Mouse (Mus musculus) liver, embryonic 12.5 days (tissue): ENCODE measurements around the gene Nes. TPM values are rescaled to one million over a fixed set of nuclear protein-coding genes. Genes with fewer than 3 reads are reported as not detected.

Source experiments
- ATAC-seq: fragments of 200-750 bp; cut with Nextera tagmentation; 2 replicates; pipeline ENCODE4 v1.8.0; 2017; ENCODE audit warnings: moderate number of reproducible peaks, mild to moderate bottlenecking, moderate library complexity
- H3K27ac ChIP-seq: fragments of 300-500 bp; sonication (generic); 2 replicates; pipeline ENCODE4 v1.5.1; 2016; ENCODE audit warnings: mild to moderate bottlenecking
- H3K27me3 ChIP-seq: fragments of 300-500 bp; sonication (generic); replicated peaks from 2 replicates; pipeline ENCODE4 v1.6.1; 2016; ENCODE audit warnings: mild to moderate bottlenecking, moderate library complexity
- H3K36me3 ChIP-seq: fragments of 300-500 bp; sonication (generic); 2 replicates; pipeline ENCODE4 v1.6.1; 2016; ENCODE audit warnings: mild to moderate bottlenecking, moderate library complexity
- H3K4me1 ChIP-seq: fragments of 300-500 bp; sonication (generic); 2 replicates; pipeline ENCODE4 v1.6.1; 2016
- H3K4me2 ChIP-seq: fragments of 300-500 bp; sonication (generic); 2 replicates; pipeline ENCODE4 v1.6.1; 2016; ENCODE audit warnings: mild to moderate bottlenecking, moderate library complexity
- H3K4me3 ChIP-seq: fragments of 300-500 bp; sonication (generic); 2 replicates; pipeline ENCODE4 v1.5.1; 2016; ENCODE audit warnings: mild to moderate bottlenecking, moderate library complexity
- H3K9ac ChIP-seq: fragments of 300-500 bp; sonication (generic); 2 replicates; pipeline ENCODE4 v1.6.1; 2016; ENCODE audit warnings: mild to moderate bottlenecking, moderate library complexity
- H3K9me3 ChIP-seq: fragments of 300-500 bp; sonication (generic); replicated peaks from 2 replicates; pipeline ENCODE4 v1.6.1; 2016; ENCODE audit warnings: mild to moderate bottlenecking, moderate library complexity
- WGBS: fragments of 180-500 bp; shearing (Covaris S2); methylation state at CpG from one replicate; pipeline ENCODE4 v1.1.7; 2016; ENCODE audit not compliant: insufficient replicate concordance; 5-methylcytosine and 5-hydroxymethylcytosine counted together
- polyA plus RNA-seq: library from polyadenylated mRNA; unstranded; fragments of >200 nt; fragmentation: Nextera tagmentation; extraction: Ambion mirVana; gene quantifications from 2 replicates; pipeline ENCODE4 v1.2.1, GENCODE M21; 2016

Nes gene
- polyA plus RNA-seq, result 7.2 and 7.3 TPM in 2 replicates

DNA sequence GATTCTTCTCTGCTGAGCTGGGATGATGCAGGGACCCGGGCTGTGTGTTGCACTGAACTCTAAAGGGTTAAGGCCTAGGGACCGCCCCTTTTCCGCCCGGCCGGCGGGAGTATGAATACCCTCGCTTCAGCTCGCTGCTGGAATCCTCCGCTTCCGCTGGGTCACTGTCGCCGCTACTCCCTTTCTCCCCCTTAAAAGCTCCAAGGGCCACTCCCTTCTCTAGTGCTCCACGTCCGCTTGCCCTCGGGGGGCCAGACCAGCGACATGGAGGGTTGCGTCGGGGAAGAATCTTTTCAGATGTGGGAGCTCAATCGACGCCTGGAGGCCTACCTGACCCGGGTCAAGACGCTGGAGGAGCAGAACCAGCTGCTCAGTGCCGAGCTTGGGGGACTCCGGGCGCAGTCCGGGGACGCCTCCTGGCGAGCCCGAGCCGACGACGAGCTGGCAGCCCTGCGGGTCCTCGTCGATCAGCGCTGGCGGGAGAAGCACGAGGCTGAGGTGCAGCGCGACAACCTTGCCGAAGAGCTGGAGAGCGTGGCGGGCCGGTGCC lies at the start of gene Nes:
TSS of gene Nes (plus strand) at position 140 of the 550 bp plus-strand sequence.
- Histone ChIP-seq H3K36me3 (no peaks in the 10 kb centered on the region), H3K9ac (peak within 1 kb of the TSS; percentile 48), H3K27ac (no peak within 1 kb of the TSS), H3K4me2 (peak within 1 kb of the TSS; percentile 62), H3K4me3 (peak within 1 kb of the TSS; percentile 51), H3K27me3 (peaks cover 88% of the 10 kb centered on the region), H3K9me3 (no peaks in the 10 kb centered on the region), H3K4me1 (peaks cover 24% of the 10 kb centered on the region)
- under 1% methylated on average over 44 of the region's 44 CpGs for WGBS
- peak; percentile 40 for ATAC-seq

DNA sequence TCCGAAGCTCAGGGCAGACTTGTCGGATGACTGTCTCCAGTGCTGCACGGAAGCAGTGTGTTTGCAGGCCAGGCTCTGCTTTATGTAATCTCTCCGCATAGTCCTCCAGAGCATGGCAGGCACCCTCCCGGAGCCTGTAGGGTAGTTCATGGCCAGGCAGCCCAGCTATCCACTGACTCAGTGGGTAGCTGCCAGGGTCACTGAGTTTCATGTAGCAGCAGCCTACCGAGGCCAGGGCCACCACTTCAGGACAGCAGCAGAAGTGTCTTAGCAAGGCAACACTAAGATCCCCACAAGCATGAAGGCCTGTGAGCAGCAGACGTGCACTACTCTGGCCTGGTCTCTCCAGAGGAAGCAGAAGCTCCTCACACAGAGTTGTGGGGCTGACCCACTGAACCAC lies 45.9 kb upstream of the Nes start:
- peaks cover 63% of the 10 kb centered on the region for H3K36me3 ChIP-seq
- H3K27me3 ChIP-seq, result no peaks in the 10 kb centered on the region
- no peak for ATAC-seq
- no peak overlapping the region for H3K9ac ChIP-seq
- H3K27ac ChIP-seq, result no peak overlapping the region
- no peaks in the 10 kb centered on the region for H3K9me3 ChIP-seq
- no peak overlapping the region for H3K4me3 ChIP-seq
- H3K4me1 ChIP-seq, result peaks cover 24% of the 10 kb centered on the region
- WGBS, result 88% methylated on average over 7 of the region's 7 CpGs
- no peak overlapping the region for H3K4me2 ChIP-seq

DNA sequence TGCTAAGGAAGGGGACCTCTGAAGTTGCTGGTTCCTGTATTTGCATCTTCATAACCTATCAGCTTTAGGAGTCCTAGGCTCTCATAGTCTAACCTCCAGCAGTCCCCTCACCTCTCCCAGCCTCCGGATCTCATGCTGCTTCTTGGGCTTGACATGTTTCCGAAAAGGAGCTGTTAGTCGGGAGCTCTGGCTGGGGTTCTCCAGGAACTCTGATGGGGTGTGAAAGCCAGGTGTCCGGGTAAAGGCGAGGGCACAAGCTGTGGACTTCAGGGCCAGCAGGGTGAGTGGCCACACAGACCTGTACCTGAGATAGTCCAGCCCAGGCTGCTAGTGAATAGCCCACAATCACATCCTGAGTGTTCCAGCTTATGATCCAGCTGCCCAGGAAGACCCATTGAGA lies 43.4 kb upstream of the Nes start:
- 89% methylated on average over 5 of the region's 5 CpGs for WGBS

DNA sequence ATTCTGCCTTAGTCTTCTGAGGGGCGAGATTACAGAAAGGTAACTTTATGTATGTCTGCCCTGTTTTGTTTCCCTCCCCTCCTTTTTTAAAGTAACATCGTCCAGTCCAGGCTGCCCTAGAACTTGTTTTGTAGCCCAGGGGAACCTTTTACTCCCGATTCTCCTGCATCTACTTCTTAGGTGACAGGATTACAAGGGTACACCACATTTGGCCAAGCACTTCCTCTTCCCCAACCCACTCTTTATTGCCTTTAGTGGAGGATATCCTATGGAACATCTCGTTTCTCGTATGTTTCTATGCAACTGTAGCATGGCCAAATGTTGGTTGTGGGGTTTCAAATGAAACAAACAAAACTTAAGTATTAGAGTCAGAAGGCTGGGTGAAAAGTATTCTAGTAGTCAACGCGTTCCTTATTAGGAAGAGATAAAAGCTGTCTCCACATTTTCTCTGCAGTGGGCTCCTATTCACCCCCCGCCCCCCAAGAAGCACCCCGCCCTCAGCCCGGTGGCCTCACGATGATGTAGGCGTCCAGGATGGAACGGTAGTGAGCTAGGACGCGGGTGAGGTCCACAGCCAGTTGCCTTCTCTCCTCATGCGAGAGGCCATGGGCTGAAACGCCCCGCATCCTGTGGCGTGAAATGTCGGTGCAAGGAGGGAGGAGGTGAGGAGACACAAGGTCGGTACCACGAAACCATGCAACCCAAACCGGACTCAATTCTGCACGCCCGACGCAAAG lies 41.4 kb upstream of the Nes start:
- Histone ChIP-seq H3K4me1 (peaks cover 48% of the 10 kb centered on the region), H3K27ac (peak overlapping the region; percentile 93), H3K36me3 (peaks cover 67% of the 10 kb centered on the region), H3K9me3 (no peaks in the 10 kb centered on the region), H3K9ac (peak overlapping the region; percentile 87), H3K4me2 (peak overlapping the region; percentile 91), H3K4me3 (peak overlapping the region; percentile 85), H3K27me3 (no peaks in the 10 kb centered on the region)
- WGBS, result 3% methylated on average over 26 of the region's 26 CpGs
- peak; percentile 62 for ATAC-seq

More for the DNA sequence above, 43.4 kb upstream of the Nes start:
- Histone ChIP-seq H3K4me2 (no peak overlapping the region), H3K9me3 (no peaks in the 10 kb centered on the region), H3K4me3 (no peak overlapping the region), H3K27ac (no peak overlapping the region), H3K36me3 (peaks cover 68% of the 10 kb centered on the region), H3K9ac (no peak overlapping the region), H3K27me3 (no peaks in the 10 kb centered on the region), H3K4me1 (peaks cover 31% of the 10 kb centered on the region)
- ATAC-seq, result no peak

DNA sequence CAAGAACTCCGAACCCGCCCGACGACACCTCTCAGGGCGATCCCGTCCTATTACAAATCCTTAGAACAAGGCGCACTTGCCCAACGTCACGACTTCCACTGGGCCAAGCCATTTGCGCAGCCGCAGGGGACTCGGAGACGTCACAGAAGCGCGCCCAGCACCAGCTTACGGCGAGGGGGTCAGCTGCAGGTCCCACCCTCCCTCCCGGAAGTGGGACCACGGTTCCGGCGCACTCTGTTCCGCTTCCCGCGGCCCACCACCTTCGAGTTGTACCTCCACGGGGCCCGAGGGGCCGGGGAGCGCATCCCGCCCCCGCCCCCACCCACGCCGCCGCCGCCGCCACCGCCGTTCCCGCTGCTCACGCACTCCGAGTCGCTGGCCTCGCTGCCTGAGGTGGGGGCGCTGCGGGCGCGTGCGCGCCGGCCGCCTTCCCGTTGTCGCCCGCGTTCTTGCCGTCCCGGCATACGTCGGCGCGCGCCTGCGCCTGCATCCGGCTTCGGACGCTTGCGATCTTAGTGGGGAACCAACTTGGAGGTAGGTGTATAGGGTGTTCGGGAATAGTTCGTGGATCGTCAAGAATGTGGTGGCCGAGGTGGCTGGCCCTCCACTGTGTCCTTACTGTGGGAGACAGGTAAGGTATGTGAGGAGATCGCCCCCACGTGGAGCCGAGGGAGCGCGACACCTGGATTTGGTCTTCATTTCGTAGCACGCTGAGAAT lies 40.6 kb upstream of the Nes start, which contains the start of the genes Isg20l2 and Rrnad1:
TSS of gene Isg20l2 (plus strand) at position 237 of the 718 bp plus-strand sequence.
TSS of gene Rrnad1 (minus strand) at position 640 of the 718 bp plus-strand sequence.
- H3K4me1 ChIP-seq, result peaks cover 55% of the 10 kb centered on the region
- peak within 1 kb of the TSS; percentile 85 for H3K4me3 ChIP-seq
- no peaks in the 10 kb centered on the region for H3K27me3 ChIP-seq
- peak; percentile 93 for ATAC-seq
- peak within 1 kb of the TSS; percentile 87 for H3K9ac ChIP-seq
- under 1% methylated on average over 77 of the region's 78 CpGs for WGBS
- H3K36me3 ChIP-seq, result peaks cover 67% of the 10 kb centered on the region
- H3K4me2 ChIP-seq, result peak within 1 kb of the TSS; percentile 91
- peak within 1 kb of the TSS; percentile 93 for H3K27ac ChIP-seq
- no peaks in the 10 kb centered on the region for H3K9me3 ChIP-seq

DNA sequence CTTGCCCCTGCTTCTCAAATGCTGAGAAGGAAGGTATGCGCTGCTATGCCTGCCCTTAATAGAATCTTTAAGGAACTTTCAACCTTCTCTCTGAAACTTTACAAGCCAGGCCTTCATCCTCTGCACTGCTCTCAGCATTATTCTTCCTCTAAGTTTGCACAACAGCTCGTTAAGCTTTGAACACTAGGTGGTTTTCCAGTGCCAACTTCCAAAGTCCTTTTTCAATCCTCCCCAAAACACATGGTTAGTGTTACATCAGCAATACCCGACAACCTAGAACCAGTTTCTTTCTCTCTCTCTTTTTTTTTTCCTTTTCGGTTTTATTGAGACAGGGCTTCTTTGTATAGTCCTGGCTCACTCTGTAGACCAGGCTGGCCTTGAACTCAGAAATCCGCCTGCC lies 36.9 kb upstream of the Nes start:
- no peaks in the 10 kb centered on the region for H3K9me3 ChIP-seq
- peaks cover 75% of the 10 kb centered on the region for H3K36me3 ChIP-seq
- no peak overlapping the region for H3K9ac ChIP-seq
- H3K27me3 ChIP-seq, result no peaks in the 10 kb centered on the region
- ATAC-seq, result no peak
- no peak overlapping the region for H3K4me3 ChIP-seq
- H3K27ac ChIP-seq, result no peak overlapping the region
- H3K4me1 ChIP-seq, result peaks cover 60% of the 10 kb centered on the region
- H3K4me2 ChIP-seq, result no peak overlapping the region
- 81% methylated on average over 5 of the region's 5 CpGs for WGBS

DNA sequence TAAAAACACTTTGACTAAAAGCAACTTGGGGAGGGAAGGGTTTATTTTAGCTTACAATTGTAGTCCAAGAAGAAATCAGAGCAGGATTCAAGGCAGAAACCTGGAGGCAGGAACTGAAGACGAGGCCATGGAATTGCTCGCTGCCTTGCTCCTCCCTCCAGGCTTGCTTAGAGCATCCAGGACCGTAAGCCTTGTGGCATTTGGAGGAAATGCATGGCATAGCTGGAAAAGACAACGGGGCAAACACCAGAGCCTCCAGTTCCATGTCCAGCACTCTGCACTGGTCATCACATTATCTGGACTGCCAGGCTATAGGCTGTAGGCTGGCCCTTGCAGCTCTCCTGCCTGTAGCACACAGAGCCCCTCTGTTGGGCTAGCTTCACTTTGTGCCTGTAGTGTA lies 36.4 kb upstream of the Nes start:
- no peak overlapping the region for H3K4me2 ChIP-seq
- 80% methylated on average over 4 of the region's 4 CpGs for WGBS
- no peak for ATAC-seq
- H3K27me3 ChIP-seq, result no peaks in the 10 kb centered on the region
- H3K27ac ChIP-seq, result no peak overlapping the region
- H3K9ac ChIP-seq, result no peak overlapping the region
- no peaks in the 10 kb centered on the region for H3K9me3 ChIP-seq
- H3K36me3 ChIP-seq, result peaks cover 79% of the 10 kb centered on the region
- peaks cover 56% of the 10 kb centered on the region for H3K4me1 ChIP-seq
- H3K4me3 ChIP-seq, result no peak overlapping the region

DNA sequence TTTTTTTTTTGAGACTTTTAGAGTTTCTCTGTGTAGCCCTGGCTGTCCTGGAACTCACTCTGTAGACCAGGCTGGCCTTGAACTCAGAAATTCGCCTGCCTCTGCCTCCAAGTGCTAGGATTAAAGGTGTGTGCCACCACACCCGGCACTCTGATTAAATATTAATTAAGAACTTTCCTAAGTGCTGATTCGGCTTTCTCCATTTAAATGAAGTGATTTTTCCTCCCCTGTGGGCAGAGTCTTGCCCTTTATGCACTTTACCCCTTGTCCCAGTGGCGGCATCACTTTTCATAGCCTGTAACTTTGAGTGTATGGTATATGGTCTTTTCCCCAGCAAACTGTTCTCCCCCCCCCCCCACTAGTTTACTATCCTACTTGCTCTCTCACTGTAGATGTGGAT lies 35.7 kb upstream of the Nes start:
- H3K4me1 ChIP-seq, result peaks cover 55% of the 10 kb centered on the region
- 73% methylated on average over 4 of the region's 4 CpGs for WGBS

DNA sequence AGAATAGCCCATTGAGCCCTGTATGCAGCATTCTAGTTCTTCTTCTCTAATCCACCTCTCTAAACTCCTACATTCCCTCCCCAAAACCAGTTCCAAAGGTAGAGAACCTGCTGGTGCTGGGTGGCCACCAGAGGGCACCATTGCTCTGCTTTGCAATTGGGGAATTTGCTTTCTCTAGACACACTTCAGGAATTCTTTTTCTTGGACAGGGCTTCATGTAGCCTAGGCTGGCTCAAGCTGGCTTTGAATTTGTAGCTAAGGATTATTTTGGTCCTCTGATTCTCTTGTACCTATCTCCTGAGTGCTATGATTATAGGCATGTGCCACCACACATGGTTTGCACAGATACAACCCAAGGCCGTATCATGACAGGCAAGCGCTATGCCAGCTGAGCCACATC lies 35.1 kb upstream of the Nes start:
- H3K4me2 ChIP-seq, result peak overlapping the region; percentile 6; the same call in 1 of the 2 replicates
- no peak overlapping the region for H3K4me3 ChIP-seq
- H3K4me1 ChIP-seq, result peaks cover 54% of the 10 kb centered on the region
- no peak overlapping the region for H3K27ac ChIP-seq
- ATAC-seq, result no peak
- H3K36me3 ChIP-seq, result peaks cover 92% of the 10 kb centered on the region
- no peak overlapping the region for H3K9ac ChIP-seq
- WGBS, result 86% methylated on average over 2 of the region's 2 CpGs
- no peaks in the 10 kb centered on the region for H3K27me3 ChIP-seq
- no peaks in the 10 kb centered on the region for H3K9me3 ChIP-seq

More for the DNA sequence above, 35.7 kb upstream of the Nes start:
- H3K36me3 ChIP-seq, result peaks cover 86% of the 10 kb centered on the region
- no peaks in the 10 kb centered on the region for H3K9me3 ChIP-seq
- no peaks in the 10 kb centered on the region for H3K27me3 ChIP-seq
- ATAC-seq, result no peak
- H3K27ac ChIP-seq, result no peak overlapping the region
- no peak overlapping the region for H3K9ac ChIP-seq
- H3K4me2 ChIP-seq, result no peak overlapping the region
- H3K4me3 ChIP-seq, result no peak overlapping the region

DNA sequence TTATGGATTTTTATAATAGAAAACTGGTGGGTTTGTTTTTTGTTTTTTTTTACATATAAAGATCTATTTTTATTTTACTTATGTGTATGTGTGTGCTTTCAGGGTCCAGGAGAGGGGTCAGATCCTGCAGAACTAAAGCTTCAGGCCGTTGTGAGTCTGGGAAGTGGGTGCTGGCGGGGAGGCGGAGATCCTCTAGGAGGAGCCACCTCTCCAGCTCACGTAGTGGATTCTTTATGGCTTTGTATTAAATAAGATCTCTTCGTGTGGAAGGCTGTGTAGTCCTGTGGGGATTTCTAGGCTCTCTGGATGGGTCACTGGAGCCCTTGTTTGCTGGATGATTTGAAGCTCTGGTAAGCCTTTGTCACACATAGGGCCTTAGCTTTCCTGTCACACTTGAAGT lies 30.3 kb upstream of the Nes start:
- Histone ChIP-seq H3K27ac (no peak overlapping the region), H3K4me1 (peaks cover 13% of the 10 kb centered on the region), H3K36me3 (peaks cover 68% of the 10 kb centered on the region), H3K4me2 (no peak overlapping the region), H3K9ac (no peak overlapping the region), H3K9me3 (no peaks in the 10 kb centered on the region), H3K4me3 (no peak overlapping the region), H3K27me3 (peaks cover 14% of the 10 kb centered on the region)
- ATAC-seq, result no peak
- WGBS, result 80% methylated on average over 5 of the region's 5 CpGs

DNA sequence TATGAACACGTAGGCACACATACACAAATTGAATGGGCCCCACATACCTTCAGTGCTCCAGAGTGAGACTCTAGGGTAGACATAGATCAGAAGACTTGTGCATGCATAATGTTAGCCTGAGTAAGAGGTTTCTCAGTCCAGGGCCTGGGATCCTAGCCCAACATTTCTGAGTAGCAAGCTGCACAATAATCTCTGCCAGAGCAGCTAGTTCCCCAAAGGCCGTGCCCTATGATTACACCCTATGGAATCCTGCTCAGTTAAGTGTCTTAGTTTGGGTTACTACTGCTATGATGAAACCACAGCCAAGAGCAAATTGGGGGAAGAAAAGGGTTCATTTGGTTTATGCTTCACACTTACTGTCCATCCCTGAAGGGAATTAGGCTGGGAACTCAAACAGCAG lies 28.4 kb upstream of the Nes start:
- peaks cover 33% of the 10 kb centered on the region for H3K27me3 ChIP-seq
- H3K4me2 ChIP-seq, result no peak overlapping the region
- H3K9me3 ChIP-seq, result no peaks in the 10 kb centered on the region
- H3K4me3 ChIP-seq, result no peak overlapping the region
- WGBS, result 79% methylated on average over 2 of the region's 2 CpGs
- H3K27ac ChIP-seq, result no peak overlapping the region
- peaks cover 52% of the 10 kb centered on the region for H3K36me3 ChIP-seq
- ATAC-seq, result no peak
- H3K4me1 ChIP-seq, result peaks cover 14% of the 10 kb centered on the region; the same call in 1 of the 2 replicates
- H3K9ac ChIP-seq, result no peak overlapping the region

DNA sequence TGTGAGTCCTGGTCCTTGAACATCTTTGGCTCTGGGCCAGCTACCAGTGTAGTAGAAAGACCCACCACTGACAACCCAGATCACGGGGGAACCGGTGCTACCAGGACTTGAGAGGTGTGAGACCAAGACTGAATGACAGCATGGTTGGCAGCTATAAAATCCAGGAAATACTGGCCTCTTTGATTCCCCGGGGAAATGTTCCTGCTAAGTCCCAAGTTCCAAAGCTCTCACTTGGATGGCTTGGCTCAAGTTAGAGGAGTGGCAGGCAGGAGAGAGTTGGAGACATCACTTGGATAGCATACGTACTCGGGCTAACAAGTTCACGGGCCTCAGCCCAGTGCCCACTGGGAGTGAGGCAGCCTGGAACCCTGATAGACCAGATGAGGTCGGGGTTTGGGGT lies 27.3 kb upstream of the Nes start:
- no peak overlapping the region for H3K4me3 ChIP-seq
- peaks cover 25% of the 10 kb centered on the region for H3K4me1 ChIP-seq
- no peak overlapping the region for H3K9ac ChIP-seq
- H3K4me2 ChIP-seq, result no peak overlapping the region
- H3K27ac ChIP-seq, result no peak overlapping the region
- H3K36me3 ChIP-seq, result peaks cover 41% of the 10 kb centered on the region
- no peak for ATAC-seq
- H3K9me3 ChIP-seq, result no peaks in the 10 kb centered on the region
- 69% methylated on average over 7 of the region's 7 CpGs for WGBS
- H3K27me3 ChIP-seq, result peaks cover 44% of the 10 kb centered on the region
